Mouse (Mus musculus) liver, postnatal 0 days (tissue): ENCODE measurements at regions not wholly inside any gene's neighbourhood (a gene's known extent, or its start where the extent isn't known, plus 50 kb on each side); places are given as distances from the start of the nearest gene placed in this dataset.

Source experiments
- CTCF ChIP-seq: sonication (generic); IDR thresholded peaks from 2 replicates; pipeline ENCODE4 v1.5.1; 2016; ENCODE audit warnings: antibody characterized with exemption, low read depth
- EP300 ChIP-seq: IDR thresholded peaks from 2 replicates; pipeline ENCODE4 v1.6.1; 2016; ENCODE audit warnings: antibody characterized with exemption, low read depth, mild to moderate bottlenecking

DNA sequence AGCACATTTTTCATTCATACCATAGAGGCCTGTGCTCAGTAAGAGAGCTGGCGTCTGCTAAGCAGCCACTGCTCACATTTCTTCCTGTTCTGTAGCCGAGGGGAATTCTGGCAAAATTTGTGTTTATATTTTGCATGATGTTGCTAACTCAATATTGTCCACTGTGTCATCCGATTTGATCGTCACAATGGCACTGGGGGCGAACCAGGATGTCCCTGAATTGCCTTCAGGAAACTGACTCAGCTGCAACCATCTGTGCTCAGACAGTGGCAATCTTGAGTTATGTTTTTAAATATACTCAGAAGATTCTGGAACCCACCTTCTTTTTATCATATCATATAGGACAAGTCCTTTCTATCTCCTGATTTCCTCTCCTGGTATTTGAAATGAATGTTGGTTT lies 213.1 kb upstream of the Adgrl2 start:
- TF ChIP-seq CTCF (no peak), EP300 (no peak)
